Mouse (Mus musculus): Measurements from ENCODE around the gene Vmn2r72. TPM values are rescaled to one million over a fixed set of nuclear protein-coding genes. Genes with fewer than 3 reads are reported as not detected.

The Vmn2r72 gene
- polyA plus RNA-seq (2014; fragmentation: Illumina TruSeq; extraction: RNeasy Lipid Tissue Mini Kit (QIAGEN cat#74804); ENCODE audit: low read depth, low replicate concordance) = not detected

DNA sequence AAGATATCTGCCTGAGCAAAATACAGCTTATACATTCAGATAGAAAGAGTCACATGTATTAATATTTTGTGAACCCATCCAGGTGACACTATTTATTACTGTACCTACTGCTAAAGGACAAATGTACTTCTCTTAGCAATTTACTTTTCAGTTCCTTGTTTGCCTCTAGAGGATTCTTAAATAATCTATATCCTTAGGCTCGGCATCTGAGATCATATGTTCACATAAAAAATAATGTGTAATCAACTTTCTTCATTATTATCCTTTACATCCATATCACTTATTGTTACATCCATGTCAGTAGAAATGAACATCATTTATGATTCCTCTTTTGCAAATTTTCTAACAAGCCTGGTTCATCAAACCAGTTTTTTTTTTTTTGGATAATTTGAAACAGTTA is at the start of gene Vmn2r72:
Gene Vmn2r72 (minus strand): TSS at position 101 of the 400 bp plus-strand sequence.

Other genes with a start within 250 kb of the Vmn2r72 start
- gene Vmn2r71, start 192.0 kb downstream of the Vmn2r72 start, polyA plus RNA-seq (2014; fragmentation: Illumina TruSeq; extraction: RNeasy Lipid Tissue Mini Kit (QIAGEN cat#74804); ENCODE audit: low read depth, low replicate concordance) = 1.9 TPM
- gene Vmn2r70, start 185.9 kb downstream of the Vmn2r72 start, polyA plus RNA-seq (2014; fragmentation: Illumina TruSeq; extraction: RNeasy Lipid Tissue Mini Kit (QIAGEN cat#74804); ENCODE audit: low read depth, low replicate concordance) = not detected
- gene Vmn2r73, start 121.2 kb upstream of the Vmn2r72 start, polyA plus RNA-seq (2014; fragmentation: Illumina TruSeq; extraction: RNeasy Lipid Tissue Mini Kit (QIAGEN cat#74804); ENCODE audit: low read depth, low replicate concordance) = not detected
- gene Vmn2r74, start 206.5 kb upstream of the Vmn2r72 start, polyA plus RNA-seq (2014; fragmentation: Illumina TruSeq; extraction: RNeasy Lipid Tissue Mini Kit (QIAGEN cat#74804); ENCODE audit: low read depth, low replicate concordance) = not detected

Measured in testis, adult 10 weeks (tissue).